Mouse (Mus musculus): Measurements from ENCODE around the gene Ramp3.

DNA sequence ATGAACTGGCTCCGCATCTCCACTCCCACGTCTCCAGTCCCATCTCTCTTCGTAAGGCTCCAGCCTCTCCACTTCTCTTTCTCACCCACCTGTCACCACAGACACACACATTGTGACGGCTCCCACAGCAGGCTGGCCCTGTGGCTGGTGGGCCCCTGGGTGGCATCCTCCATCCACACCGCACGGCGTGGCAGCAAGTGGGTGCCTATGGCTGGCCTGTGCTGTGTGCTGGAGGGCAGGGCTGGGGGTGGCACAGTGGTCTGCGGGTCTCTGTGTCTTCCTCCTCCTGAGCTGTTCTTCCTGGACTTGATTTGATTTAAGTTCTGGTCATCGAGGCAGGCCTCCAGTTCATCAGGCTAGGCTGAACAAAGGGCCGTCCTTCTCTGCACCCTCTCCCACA lies 35.8 kb downstream of the Ramp3 start:
- TF ChIP-seq FOSL1 (IDR thresholded peaks at IDR 0.05; ENCODE audit: insufficient read depth, low read length, poor library complexity, severe bottlenecking), result no peak
- TF ChIP-seq CTCF (IDR thresholded peaks at IDR 0.05; ENCODE audit: control insufficient read depth, insufficient read depth, insufficient read length), result no peak
- no peak for TF ChIP-seq MYOG (IDR thresholded peaks at IDR 0.05; ENCODE audit: control insufficient read depth, extremely low read depth, insufficient read length)

All from C2C12 (cell line).